Mouse (Mus musculus): ENCODE results near the gene Patj.

The Patj gene

DNA sequence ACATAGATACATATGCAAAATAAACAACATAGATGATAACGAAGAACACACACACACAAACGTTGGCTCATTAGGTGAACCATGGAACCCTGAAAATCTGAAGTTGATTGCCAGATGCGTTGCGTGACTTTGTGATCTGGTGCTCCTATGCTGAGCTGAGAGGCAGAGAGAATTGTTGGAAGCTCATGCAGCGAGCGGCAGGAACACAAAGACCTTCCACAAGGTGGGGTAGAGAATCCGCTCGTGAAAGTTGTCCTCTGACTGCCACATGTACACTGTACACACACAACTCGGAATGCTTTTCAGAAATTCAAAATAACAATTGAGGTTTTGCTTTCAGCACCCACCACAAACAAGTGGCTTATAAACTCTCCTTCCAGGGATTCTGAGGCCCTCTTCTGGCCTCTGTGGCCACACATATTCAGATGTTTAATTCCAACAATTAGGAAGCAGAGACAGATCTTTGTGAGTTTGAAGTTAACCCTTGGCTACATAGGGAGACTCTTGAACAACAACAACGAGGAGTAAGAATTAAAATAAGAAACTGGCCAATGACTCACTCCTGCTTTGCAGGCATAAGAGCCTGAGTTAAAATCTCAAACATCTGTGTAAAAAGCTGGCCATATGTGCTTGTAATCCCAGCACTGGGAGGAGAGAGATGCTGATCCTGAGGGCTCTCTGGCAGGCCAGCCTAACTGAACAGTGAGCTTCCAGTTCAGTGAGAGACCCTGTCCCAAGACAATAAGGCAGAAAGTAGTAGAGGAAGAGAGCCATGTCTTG is 116.6 kb downstream of the Patj start:
- no peak for DNase-seq

DNA sequence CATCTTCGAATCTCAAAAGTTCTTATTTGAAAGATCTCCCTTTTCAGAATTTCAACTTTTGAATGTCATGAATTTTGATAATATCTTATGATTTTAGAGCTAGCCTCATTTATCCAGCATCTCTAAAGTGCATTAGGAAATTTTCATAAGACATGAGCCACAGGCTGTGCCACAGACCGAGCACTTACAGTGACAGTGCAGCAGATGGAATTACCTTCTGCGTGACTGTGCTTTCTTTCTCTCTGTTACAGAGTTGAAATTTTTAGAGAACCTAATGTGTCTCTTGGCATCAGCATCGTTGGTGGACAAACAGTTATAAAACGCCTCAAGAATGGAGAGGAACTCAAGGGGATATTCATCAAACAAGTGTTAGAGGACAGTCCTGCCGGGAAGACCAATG is 124.9 kb downstream of the Patj start:
- DNase-seq = no peak

- DNase-seq = no peak
Measured at GRCm38 (mm10) chr4:98524525-98524924, 128.9 kb downstream of the Patj start.

GRCm38 (mm10) chr4:98535446-98535845 is 139.9 kb downstream of the Patj start:
- no peak for DNase-seq

DNA sequence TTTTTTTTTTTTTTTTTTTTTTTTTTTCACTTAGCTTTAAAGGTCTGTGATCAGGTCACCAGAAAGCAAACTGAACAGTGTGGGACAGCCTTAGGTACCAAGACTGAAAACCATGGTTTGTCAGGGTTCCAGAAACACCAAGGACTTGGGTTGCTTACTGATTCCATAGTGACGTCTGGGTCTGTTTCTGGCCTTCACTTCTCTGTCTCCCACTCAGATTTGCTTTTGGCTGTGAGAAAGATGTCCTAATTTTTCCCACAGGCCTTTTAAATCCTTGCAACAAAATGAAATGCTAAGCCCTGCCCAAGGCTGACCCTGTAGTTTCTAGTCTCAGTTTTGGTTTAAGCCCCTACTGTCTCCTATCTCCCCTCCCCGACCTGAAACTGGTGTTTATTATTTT is 146.0 kb downstream of the Patj start:
- no peak for DNase-seq

DNA sequence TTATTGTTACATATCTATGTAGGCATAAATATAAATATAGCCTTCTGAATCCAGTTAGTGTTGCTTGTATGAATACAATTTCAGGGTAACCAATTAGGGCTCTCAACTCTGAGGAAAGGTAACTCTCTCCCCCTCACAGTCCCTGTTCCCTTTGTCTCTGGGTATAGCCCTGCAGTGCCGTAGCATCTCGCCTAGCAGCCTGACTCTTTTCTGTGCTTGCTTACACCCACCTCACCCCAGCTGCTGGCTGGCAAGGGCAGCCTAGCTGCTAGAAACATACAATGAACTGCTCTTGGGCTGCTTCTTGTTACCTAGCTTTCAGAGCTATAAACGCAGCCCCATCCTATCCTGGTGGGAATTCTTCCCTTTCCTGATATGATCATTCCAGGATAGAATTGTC is 147.4 kb downstream of the Patj start:
- DNase-seq = no peak

GRCm38 (mm10) chr4:98545376-98545775 is 149.8 kb downstream of the Patj start:
- DNase-seq = peak; percentile 52

DNA sequence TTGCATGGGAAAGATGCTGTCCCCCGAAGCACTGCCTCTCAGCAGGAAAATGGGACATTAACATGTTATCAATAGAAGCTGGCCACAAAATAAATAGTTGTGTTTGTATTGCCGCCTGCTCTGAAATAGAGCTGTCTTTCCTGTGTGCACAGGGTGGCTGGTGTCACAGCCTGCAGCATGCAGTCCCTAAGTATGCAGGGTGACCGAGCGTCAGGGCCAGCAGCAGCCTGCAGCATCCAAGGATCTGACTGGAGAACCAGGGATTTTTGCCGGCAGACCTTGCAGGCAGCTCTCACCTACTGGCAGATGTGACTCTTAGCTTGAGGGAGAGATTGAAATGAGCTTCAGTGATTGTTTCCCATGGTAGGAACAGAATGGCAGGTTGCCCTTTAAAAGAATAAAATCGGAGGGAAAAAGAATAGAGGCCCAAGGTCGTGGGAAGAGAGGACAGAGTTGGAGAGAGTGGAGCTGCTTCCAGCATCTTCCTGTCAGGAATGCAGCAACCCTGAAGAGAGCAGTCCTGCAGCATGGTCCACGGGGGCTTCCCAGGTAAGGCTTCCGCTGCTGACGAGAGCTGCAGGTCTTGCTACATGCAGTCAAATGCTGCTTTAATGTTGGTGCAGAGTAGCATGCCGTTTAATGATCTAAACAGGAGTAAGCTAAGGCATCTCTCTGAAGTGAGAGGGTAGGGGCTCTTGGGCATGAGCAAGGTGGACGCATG is 151.0 kb downstream of the Patj start:
- DNase-seq = peak; percentile 61

GRCm38 (mm10) chr4:98549491-98549890 is 153.9 kb downstream of the Patj start:
- DNase-seq = peak; percentile 62

GRCm38 (mm10) chr4:98550116-98550515 is 154.5 kb downstream of the Patj start:
- no peak for DNase-seq

DNA sequence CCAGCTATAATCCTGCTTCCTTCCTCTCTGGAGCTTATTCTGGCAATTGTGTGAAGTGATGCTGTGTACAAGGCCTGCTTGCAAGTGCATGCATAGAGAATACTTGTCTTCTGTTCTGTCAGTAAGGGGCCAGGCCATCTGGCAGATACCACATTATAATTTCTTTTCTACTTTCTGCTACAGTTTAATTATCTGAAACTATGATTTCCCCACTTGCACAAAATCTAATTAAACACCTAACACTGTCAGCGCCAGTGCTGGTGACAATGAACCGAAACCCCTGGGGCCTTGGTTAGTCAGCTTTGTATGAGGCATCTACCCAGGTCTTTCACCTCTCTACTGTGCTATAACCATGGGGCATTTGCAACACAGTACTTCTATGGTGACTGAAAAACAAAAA is 160.1 kb downstream of the Patj start:
- no peak for DNase-seq

DNA sequence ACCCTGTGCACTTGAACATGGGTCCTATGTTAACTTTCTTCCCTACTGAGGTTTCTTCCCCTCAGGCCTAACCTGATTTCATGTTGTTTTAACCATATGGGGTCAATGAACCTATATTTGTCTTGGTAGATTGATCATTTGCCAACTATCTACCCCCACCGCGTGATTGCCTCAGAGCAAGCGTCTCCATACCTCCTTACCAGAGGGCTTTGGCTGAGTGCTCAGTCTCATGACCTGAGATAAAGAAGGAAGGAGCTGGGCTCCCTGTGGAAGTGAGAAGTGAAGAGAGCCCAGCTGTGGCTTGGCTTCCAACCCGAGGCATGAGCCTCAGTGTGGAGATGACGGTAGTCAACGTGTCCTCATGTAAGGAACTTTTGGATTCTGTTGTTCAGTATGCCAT is 160.9 kb downstream of the Patj start:
- DNase-seq = no peak

GRCm38 (mm10) chr4:98557192-98557591 is 161.6 kb downstream of the Patj start:
- peak; percentile 71 for DNase-seq

DNA sequence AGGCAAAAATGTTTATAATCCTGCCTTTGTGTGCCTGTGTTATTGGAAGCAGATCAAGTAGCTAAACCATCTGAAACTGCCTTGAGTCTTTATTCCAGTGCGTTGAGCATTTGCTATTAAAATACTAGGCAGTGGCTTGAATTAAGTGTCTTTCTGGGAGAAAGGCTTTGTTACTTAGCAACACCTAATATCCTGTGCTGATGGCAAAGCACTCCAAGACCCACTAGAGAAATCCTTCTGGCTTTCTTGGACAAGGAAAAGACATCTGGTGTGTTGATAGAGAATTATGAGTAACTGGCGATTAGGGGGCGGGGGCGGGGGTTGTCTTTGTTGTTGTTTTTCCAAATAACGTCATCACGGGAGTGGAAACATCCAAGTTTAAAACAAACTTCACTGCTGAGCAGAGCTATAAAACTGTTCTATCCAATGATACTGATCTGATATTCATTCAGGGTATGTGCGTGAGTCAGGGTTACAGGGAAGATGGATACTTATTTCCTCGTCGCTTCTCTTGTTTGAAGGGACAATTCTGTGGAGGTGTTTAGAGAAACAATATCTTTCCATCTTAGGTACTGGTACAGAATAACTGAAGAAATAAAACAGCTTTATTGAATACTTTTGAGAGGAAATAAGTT is 164.7 kb downstream of the Patj start:
- DNase-seq = no peak

DNA sequence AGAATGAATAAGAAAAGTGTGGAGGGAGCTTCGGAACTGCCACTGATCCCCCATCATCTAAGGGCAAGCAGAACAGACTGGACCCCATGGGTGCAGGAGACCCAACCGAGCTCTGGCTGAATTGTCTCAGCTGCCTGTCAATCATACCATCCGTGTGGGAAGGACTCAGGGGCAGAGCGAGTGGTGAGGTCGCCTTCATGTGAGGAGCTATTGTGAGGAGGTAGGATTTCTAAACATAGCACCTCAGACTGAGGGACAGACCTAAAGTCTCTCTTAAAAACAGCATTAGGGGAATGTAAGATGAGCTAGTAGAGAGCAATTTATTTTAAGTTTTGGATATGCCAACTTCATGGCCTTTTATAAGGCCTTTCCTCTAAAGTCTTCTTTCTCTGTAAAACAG is 167.5 kb downstream of the Patj start:
- no peak for DNase-seq

- DNase-seq = no peak
Measured at GRCm38 (mm10) chr4:98563506-98564195, 168.1 kb downstream of the Patj start.

DNA sequence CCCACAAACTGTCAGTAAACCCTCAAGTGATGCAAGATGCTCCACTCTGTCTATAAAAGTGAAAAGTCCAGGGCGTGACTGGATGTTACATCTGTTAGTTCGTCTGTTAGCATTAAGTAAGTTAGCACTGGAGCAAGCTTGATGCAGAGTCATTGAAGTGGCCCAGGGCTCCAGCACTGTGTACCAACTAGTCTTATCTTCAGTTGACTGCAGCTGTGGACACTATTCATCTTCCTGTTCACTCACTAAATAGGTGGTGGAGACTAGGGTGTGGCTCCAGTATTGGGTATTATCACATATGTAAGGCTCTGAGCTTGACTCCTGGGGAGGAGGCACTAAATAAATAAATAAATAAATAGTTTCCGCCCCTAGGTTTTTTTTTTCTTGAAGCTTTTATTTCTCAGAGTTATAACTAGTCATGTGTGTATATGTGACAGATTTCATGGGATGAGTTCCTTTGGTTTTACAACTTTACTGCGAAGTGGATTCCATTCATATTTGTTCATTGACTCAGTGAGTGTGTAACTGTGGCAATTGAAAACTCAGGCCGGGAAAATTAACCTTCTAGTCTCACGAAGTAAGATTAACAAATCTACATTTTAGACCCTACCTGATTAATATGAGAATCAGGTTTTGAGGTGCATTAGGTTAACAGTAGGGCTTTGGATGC is 168.7 kb downstream of the Patj start:
- DNase-seq = no peak

GRCm38 (mm10) chr4:98566741-98567140 is 171.2 kb downstream of the Patj start:
- DNase-seq = no peak

- no peak for DNase-seq
Measured at GRCm38 (mm10) chr4:98567457-98567856, 171.9 kb downstream of the Patj start.

GRCm38 (mm10) chr4:98569904-98570303 is 174.3 kb downstream of the Patj start:
- no peak for DNase-seq

DNA sequence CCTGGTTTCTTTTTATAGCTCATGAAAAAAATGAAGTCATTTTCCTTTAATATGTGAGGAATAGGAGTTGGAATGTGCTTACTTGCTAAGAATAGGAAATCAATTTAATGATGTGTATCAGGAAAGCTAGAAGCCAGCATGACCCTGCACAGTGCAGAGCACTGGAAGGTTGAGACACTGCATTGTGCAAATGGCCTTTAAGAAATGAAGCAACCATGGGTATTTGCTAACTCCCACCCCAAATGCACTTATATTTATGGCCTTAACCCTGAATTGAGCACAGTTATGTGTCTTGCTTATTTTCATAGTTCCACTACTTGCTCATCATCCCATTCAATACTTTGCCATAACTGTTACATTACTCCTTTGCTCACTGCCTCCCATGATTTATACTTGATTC is 181.7 kb downstream of the Patj start:
- no peak for DNase-seq

DNA sequence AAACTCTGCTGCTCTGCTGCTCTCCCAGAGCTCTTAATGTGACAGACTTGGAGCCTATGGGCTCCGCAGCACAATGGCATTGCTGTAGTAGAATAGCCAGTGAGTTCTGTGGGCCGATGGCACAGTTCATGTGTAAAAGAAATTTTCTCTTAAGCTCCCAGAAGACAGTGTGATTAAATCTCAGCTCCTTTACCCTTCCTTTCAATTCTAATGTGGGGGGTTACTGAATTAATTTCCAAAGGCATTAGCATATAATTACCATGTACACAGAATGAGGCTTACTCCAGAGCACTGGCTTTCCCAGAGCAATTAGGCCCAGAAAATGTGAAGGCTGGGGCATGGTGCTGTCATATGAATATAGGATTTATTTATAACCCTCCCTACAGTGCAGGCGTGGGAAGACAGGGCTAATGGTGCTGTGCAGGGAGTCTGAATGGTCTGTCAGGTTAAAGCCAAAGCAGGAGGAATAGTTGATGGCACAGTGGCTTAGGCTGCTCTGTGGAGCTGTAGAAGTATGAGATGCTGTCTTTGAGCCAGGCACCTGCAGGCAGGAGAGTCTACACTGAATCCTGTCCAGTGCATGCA is 182.5 kb downstream of the Patj start:
- no peak for DNase-seq

All from cerebellum, adult 11 months (tissue).